Mouse (Mus musculus) left cerebral cortex, adult 9 months (tissue): ENCODE measurements around the gene Tepp.
A peak's percentile ranks its signal among the peaks of the same experiment; 100 is the strongest.

Experiments
- DNase-seq, 2 experiments: peaks; one replicate each; pipeline ENCODE4 v3.0.0; 2022; ENCODE audit warnings: low spot score in 2 of 2

The Tepp gene

GRCm38 (mm10) chr8:95331156-95331719 is 20.9 kb downstream of the Tepp start:
- DNase-seq: no peak

GRCm38 (mm10) chr8:95331720-95332436 is 21.5 kb downstream of the Tepp start, which contains the start of the genes Zfp319 and Usb1:
Gene Zfp319, minus strand, starts transcription at chr8:95331950.
Gene Usb1, plus strand, starts transcription at chr8:95332284.
- DNase-seq: peak; percentile 83 to 91

- DNase-seq: no peak
These were observed 22.3 kb downstream of the Tepp start for GRCm38 (mm10) chr8:95332437-95333199.

GRCm38 (mm10) chr8:95335706-95336105 is 25.3 kb downstream of the Tepp start:
- DNase-seq: no peak

- no peak for DNase-seq
These were observed 26.0 kb downstream of the Tepp start for GRCm38 (mm10) chr8:95336363-95336762.

- DNase-seq: no peak
These were observed 31.4 kb downstream of the Tepp start for GRCm38 (mm10) chr8:95341721-95342120.

- DNase-seq: no peak
These were observed 34.3 kb downstream of the Tepp start for GRCm38 (mm10) chr8:95344668-95345067.

GRCm38 (mm10) chr8:95346643-95347545 is 36.5 kb downstream of the Tepp start:
- peak in 1 of 2 experiments; percentile 83 for DNase-seq

- no peak for DNase-seq
These were observed 38.0 kb downstream of the Tepp start for GRCm38 (mm10) chr8:95348356-95348755.

- DNase-seq: peak; percentile 57 to 85
These were observed 38.7 kb downstream of the Tepp start for GRCm38 (mm10) chr8:95348811-95349630.

GRCm38 (mm10) chr8:95351461-95351860 is 41.1 kb downstream of the Tepp start:
- DNase-seq: no peak

- DNase-seq: peak in 1 of 2 experiments; percentile 35
These were observed 41.9 kb downstream of the Tepp start, which contains the start of gene Mmp15 for GRCm38 (mm10) chr8:95352151-95352870. Gene Mmp15, plus strand, starts transcription at chr8:95352268.

- DNase-seq: no peak
These were observed 42.8 kb downstream of the Tepp start for GRCm38 (mm10) chr8:95352871-95353866.

- no peak for DNase-seq
These were observed 44.2 kb downstream of the Tepp start for GRCm38 (mm10) chr8:95354606-95355005.

GRCm38 (mm10) chr8:95358550-95359411 is 48.4 kb downstream of the Tepp start:
- no peak for DNase-seq

GRCm38 (mm10) chr8:95360181-95361015 is 50.0 kb downstream of the Tepp start:
- DNase-seq: no peak

GRCm38 (mm10) chr8:95361016-95361341 is 50.6 kb downstream of the Tepp start:
- no peak for DNase-seq
